Mouse (Mus musculus) heart, adult 2 months (tissue): Measurements from ENCODE around the gene Gmds.

ENCODE experiments used
- CTCF ChIP-seq: fragments of 200-600 bp; IDR thresholded peaks from 2 replicates; pipeline ENCODE4 v1.8.1; 2022; ENCODE audit warnings: antibody characterized with exemption, mild to moderate bottlenecking, moderate library complexity
- EP300 ChIP-seq: fragments of 200-500 bp; IDR thresholded peaks from 2 replicates; pipeline ENCODE4 v1.6.1; 2011; ENCODE audit warnings: low read depth, low read length, control low read depth; ENCODE audit not compliant: insufficient read depth
- POLR2A ChIP-seq: fragments of 200-500 bp; IDR thresholded peaks from 2 replicates; pipeline ENCODE4 v1.6.1; 2011; ENCODE audit warnings: mild to moderate bottlenecking, low read depth, low read length, control low read depth; ENCODE audit not compliant: insufficient read depth

GRCm38 (mm10) chr13:32113875-32114274 is 224.7 kb downstream of the Gmds start:
- TF ChIP-seq POLR2A, result no peak
- no peak for TF ChIP-seq CTCF
- TF ChIP-seq EP300, result no peak
